Mouse (Mus musculus) spleen, adult 2 months (tissue): ENCODE results near the gene Rapgef2.

Source experiments
- CTCF ChIP-seq: fragments of 200-500 bp; IDR thresholded peaks from 2 replicates; pipeline ENCODE4 v1.5.1; 2011; ENCODE audit warnings: mild to moderate bottlenecking, inconsistent platforms; ENCODE audit not compliant: insufficient read depth, insufficient read length, insufficient replicate concordance; ENCODE audit errors: extremely low read depth
- POLR2A ChIP-seq: fragments of 200-500 bp; IDR thresholded peaks from 2 replicates; pipeline ENCODE4 v1.6.1; 2011; ENCODE audit warnings: low read depth, low read length, inconsistent platforms

GRCm38 (mm10) chr3:79289050-79289449, 2.7 kb upstream of the Rapgef2 start:
- TF ChIP-seq CTCF (no peak), POLR2A (no peak)
